Mouse (Mus musculus) left cerebral cortex, adult 18-20 months (tissue): ENCODE data around the gene Ttc21a. TPM values are rescaled to one million over a fixed set of nuclear protein-coding genes. Genes with fewer than 3 reads are reported as not detected.

Experiments used
- DNase-seq, 2 experiments: peaks; one replicate each; pipeline ENCODE4 v3.0.0; 2021 to 2022; ENCODE audit warnings: low spot score in 2 of 2, mixed read lengths in 1 of 2
- total RNA-seq, 2 experiments: library from RNA; stranded (reverse); gene quantifications; 2 replicates each; pipeline ENCODE4 v1.2.3; 2021

Ttc21a gene
- total RNA-seq, 2 experiments from 2014 or later, result 0.19 to 0.49 TPM

DNA sequence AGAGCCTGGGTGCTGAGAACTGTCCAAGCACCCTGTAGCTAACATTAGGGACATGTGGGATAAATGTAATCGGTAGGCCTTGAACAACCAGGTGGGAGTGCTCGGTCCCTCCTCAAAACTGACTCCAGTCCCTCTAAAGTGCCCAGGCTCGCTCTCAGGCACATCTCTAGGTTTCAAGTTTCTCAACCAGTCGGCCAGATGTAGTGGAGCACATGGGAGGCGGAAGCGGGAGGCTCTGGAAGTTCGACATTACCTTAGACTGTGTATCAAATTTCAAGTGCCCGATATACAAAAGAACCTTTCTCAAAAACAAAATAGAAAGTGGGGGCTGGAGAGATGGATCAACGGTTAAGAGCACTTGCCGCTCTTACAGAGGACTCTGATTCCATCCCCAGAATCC lies 2.2 kb downstream of the Ttc21a start:
- no peak for DNase-seq

DNA sequence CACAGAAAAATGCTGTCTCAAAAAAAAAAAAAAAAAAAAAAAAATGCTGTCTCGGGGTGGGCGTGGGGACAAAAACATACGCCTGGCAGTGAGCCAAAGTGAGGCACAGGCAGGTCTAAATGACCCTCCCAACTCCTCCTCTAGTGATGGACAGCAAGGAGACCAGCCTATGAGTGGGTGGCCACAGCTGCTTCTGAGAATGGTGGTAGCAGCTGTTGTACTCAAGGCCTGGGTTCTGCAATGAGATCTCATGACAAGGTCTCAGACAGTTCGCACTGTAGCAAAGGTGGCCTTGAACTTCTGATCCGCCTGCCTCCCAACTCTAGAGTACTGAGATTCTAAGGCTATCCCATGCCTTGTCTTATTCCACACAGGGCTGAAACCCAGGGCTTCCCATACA lies 4.0 kb downstream of the Ttc21a start:
- no peak for DNase-seq

DNA sequence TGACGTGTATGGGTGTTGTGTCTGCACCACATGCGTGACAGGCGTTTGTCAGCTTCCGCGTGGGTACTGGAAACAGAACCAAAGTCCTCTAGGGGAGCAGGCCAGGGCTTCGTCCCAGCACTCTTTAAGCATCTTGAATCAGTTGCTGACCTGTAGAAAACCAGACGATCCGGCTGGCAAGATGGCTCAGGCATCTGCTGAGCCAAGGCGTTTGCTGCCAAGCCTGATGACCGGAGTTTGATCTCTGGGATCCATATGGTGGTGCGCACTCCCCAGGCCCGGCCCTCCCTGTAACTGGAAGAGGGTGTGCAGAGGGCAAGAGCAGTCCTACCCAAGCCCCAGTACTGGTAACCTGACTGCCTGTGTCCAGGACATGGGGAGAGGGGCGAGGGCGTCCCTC lies 4.5 kb downstream of the Ttc21a start:
- DNase-seq, result no peak

DNA sequence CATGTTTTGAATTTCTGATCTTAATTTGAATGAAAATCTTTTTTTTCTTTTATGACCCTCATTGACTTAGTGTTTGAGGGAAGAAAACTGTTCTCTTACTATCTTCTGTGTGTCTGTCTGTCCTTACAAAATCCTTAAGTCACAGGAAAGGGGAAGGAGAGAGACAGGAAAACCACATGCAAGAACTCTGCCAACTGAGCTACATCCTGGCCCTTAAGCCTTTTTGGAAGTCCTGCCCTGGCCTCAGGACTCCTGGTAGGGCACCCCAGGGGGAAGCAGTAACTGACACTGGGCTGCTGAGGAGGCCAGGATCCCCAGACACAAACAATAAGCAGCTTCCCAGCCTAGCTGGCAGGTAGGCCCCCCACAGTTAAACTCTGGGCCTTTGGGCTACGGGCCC lies 5.9 kb downstream of the Ttc21a start:
- no peak for DNase-seq

DNA sequence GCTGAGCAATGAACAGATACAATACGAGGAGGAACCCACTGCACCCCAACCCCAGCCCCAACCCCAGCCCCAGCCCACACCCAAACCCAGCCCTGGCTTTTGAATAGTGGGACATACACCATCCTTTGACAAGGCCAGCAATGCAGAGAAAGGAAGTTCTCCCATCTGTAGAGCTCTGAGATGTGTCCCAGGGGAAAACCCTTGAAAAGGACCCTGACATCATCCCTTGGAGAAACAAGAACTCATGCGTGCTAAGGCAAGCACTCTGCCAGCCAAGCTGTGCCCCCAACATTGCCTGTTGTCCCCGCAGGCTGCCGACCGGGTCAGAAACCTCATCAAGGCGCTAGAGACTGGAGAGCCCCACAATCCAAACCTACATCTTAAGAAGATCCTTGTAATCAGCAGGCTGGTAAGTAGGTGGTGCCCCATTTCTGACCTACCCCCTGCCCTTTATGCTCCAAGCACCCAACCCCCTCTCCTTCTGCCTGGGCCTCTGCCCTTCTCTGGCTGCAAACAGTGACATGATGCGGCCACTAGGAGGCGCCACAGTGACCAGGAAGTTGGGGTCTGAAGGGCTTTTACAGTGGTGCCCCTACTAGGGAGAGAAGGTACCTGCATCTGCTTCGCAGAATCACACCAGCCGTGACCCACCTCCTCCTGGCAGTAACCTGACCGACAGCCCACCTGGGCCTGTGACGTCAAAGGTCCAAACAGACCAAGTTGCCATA lies 7.9 kb downstream of the Ttc21a start:
- DNase-seq, result no peak

DNA sequence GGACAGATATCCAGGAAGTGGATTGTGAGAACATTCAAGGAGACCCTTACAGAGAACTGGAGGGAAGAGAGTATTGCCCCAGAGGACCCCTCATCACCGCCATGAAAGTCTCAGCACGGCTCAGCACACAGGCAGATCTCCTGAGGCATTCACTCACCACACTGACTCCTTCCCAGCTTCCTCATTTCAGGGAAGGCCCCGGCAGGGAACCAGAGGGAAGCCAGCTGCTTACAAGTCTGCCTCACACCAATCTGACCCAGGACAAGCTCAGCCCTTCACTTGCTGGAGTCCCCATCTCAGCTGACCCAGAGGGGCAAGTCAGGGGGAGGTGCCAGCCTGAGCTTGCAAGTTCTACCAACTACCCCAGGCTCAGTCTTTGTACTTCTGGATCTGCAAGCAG lies 11.4 kb downstream of the Ttc21a start:
- no peak for DNase-seq

DNA sequence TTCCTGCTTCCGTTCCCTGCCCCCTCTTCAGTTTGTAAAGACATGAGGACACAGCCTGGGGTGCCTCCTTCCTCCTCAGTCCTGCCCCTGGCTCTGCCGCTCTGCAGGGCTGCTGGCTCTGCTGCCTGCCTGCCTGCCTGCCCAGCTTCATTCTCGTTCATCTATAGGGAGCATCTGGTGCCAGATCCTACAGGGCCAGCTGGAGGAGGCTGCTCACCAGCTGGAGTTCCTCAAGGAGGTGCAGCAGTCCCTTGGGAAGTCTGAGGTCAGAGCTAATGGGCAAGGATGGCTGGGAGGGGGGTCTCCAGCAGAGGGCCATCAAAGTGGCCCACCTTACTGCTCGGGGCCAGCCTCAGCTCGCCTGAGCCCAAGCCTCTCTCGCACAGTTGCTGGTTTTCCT lies 13.0 kb downstream of the Ttc21a start:
- DNase-seq, result no peak

DNA sequence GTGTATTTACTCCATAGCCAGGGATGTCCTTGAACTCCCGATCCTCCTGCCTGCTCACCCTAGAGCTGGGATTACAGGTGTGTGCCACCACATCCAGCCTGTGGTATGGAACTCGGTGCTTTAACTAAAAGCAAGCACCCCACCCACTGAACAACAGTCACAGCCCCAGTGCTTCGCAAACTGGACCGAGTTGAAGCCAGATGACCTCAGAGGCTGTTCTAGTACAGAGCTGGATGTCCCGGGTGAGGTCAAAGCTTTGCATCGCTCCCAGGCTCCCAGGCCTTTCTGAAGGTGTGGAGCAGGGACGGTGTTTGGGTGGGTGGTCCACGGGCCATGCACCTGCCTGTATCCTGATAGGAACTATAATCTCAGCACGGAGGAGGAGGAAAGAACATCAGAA lies 14.0 kb downstream of the Ttc21a start:
- no peak for DNase-seq

DNA sequence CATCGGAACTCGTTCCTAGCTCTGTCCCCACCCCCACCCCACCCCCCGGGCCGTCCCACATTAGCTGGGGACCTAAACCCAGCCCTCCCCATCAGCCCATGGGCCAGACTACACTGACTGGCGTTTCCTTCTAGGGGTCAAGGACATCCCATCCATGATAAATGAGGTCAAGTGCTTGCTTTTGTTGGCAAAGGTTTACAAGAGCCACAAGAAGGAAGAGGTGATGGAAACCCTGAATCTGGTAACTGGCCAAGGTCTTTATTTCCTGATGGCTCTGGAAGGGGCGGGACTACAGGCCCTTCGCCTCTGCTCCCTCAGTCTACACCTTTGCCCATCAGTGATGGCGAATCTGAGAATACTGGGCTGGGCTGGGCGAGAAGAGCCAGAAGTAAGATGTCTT lies 21.4 kb downstream of the Ttc21a start:
- DNase-seq, result no peak

DNA sequence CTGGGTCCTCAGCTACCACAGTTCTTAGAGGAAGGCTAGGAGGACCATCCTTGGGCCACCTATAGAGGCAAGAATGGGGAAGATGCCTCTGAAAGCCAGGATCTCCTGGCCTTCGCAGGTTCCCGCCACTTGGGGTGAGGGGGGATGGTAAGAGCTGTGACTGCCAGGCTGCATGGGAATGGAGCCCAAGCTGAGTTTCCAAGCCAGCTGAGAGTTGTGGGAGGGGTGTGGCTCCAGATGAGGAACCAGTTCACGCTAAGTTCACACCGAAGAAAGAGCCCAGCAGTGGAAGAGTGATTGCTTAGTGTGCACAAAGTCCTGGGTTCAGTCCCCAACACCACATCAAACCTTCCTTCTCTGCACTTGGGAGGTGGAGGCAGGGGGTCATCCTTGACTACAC lies 24.8 kb downstream of the Ttc21a start:
- no peak for DNase-seq

DNA sequence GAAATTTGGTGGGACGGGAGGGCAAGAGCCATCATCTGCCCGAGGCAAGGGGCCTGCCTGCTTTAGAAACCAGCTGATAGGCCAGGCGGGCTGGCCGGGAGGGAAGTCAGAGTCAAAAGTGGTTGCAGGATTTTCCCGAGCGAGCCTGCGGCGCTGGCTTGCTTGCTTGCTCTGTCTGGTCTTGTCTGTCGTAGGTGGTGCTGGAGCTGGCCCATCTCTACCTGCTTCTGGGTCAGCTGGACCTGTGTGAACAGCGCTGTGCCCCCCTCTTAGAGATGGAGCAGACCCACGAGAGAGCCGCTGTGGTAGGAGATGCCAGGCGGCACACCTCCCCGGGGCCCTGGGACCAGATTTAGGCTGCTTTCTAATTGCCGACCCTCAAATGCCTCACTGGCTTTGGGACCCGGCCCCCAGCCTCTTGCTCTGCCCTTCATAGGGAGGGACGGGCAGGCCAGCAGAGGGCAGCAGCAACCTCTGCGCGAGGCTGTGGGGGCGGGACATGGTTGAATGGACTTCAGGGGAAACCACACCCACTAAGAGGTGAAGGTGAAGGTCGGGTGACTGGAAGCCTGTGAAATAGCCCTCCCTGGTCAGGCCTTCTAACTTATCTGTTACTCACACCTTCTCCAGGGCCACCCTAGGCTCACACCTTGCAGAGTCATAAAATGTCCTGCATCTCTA lies 25.7 kb downstream of the Ttc21a start:
- DNase-seq, result no peak

DNA sequence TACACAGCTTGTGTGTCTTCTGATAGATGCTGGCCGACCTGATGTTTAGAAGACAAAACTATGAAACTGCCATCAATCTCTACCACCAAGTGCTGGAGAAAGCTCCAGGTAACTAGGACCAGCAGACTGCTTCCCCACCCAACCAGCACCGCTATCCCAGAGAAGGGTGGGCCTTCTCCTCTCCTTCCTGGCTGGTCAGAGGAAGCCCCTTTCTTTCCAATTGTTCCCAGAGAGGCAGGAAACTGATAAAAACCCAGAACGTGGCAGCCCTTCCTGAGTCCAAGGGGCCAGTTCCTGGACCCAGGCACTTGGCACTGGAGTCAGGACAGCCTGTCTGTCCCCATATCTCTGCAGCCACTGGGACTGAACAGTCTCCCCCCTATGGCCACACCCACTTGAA lies 26.8 kb downstream of the Ttc21a start:
- no peak for DNase-seq

DNA sequence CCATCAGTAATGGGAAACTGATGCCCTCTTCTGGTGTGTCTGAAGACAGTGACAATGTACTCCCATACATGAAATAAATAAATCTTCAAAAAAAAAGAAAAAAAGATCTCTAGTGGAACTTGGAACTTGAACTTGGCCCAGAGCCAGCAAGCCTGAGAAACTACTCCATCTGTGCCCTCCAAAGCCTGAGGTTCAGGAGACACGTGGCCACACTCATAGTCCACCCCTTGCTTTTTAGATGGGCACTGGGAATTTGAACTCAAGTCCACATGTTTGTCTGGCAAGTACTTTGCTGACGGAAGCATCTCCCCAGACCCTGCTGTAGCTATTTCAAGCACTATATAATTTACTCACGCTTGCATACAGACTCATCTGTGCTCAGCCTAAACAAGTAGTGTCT lies 27.8 kb downstream of the Ttc21a start:
- no peak for DNase-seq

DNA sequence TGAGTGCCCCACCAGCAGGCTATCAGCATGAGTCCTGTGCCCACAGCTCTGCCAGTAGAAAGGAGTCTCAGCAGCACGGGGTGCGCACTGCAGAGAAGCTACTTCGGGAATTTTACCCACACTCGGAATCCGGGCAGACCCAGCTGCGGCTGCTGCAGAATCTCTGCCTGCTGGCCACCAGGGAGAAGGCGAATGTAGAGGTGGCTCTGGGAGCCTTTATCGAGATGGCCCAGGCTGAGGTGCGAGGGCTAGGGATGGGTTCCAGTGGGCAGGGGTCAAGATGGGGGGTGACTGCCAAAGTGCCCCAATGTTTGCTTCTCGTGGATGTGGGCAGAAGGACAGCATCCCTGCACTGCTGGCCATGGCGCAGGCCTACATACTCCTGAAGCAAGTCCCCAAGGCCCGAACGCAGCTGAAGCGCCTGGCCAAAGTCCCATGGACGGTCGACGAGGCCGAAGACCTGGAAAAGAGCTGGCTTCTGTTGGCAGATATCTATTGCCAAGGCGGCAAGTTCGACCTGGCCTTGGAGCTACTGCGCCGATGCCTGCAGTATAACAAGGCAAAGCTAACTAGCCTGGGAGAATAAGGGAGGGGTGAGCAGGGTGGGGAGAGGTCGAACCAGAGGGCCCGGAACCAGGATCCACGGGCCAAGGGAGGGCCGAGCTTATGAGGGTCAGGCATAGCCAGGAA lies 29.0 kb downstream of the Ttc21a start:
- no peak for DNase-seq

DNA sequence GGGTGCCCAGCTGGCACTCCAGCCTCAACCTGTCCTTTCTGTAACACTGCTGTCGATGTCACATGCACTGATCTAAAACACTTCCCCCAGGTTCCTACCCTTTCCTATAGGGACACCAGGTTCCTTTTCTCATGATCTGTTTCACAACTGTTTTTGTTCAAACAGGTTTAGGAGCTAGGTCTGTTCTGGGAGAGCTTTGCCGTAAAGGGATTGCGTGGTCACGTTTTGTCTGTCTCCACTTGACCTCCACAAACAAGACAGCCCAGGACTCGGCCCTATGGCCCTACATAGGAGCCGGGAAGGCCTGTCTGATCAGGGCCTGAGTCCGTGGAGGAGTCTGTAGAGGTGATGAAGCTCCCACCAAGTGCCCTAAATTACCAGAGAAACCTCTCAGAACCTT lies 32.4 kb downstream of the Ttc21a start:
- no peak for DNase-seq

DNA sequence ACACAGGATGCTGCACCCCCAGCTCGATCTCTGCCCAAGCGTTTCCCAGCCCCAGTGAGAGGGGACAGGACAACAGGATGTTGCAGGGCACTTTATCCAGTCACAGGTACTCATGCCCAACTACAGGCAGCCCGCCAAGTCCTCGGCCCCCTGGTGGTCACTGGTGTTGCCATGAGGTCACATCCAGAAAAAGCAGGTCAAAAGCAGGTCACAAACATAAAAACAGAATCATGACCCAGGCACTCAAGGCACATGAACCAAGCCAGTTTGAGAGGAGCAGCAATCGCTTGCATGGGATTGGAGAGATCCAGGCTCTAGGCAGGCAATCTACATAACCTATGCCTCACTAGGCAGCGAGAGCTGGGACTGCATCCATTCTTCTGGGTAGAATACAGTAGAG lies 32.8 kb downstream of the Ttc21a start:
- no peak for DNase-seq

DNA sequence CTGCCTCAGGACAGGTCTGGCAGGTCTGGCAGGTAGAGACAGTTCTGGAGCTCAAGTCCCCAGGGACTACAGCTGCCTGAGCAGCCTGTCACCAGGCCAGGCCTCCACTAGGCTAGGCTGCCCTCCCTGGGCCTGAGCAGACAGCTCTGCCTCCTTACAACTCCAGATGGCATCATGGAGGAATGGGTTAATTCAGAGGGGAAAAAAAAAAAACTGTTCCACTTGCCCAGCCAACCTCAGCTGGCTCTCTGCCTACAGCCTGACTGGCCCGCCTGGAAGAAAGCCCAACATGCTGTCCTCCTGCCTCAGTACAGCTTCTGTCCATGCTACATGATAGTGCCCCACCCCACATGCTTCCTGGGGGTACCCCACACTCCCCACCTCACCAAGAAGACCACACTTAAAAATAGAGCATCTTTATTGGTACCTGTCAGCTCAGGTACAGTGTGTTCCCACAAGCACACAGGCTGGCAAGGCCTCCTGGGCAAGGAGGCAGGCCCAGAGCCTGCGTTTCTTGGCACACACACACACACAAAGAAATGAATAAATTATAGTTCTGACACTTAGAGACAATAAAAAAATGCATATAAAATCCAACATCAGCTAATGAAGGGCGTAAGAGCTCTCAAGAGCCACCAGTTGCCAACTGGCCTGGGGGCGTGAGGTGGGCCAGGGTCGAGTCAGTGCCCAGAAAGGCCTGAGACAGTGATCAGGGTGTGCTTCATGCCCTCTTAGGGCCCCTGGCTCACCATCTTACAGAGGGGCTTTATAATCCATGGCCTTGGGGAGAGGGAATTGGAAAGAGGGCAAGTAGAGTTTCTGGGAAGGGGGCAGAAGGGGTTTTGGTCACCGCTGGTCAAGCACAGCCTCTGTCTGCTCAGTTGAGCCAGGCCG lies 33.6 kb downstream of the Ttc21a start:
- peak in 1 of 2 experiments; percentile 68 for DNase-seq

DNA sequence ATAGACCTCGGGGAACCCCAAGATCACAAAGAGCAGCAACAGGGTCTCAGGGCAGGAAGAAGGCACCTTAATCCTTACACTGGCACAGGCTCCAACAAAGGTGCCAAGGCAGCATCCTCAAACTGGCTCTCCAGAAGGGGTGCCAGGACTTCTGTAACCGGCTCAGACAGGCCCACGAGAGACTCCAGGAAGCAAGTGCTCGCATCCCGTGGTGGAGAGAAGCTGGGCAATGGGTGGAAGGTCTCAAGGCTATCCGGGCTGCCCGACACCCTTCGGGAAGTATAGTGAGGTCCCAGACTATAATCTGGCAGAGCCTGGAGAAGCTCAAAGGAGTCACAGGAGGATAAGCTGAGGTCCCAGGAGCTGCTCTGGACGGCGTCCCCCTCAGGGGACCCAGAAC lies 34.8 kb downstream of the Ttc21a start:
- no peak for DNase-seq

DNA sequence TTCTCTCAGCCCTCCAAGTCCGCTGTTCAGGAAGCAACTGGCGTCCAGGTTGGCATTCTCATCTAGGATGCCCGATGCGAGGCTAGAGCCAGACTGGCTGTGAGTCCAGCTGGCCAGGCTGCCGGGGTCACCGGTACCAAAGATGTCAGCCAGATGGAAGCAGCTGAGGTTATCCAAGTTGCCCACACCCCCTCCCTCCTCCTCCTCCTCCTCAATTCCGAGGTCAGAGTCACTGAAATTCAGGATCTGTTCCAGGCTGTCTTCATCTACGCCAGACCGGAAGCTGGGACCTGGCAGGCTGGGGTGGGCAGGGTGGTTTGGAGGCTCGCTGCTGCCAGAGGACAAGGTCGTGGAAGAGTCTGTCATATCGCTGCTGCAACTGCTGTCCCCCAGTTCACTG lies 35.2 kb downstream of the Ttc21a start:
- no peak for DNase-seq

DNA sequence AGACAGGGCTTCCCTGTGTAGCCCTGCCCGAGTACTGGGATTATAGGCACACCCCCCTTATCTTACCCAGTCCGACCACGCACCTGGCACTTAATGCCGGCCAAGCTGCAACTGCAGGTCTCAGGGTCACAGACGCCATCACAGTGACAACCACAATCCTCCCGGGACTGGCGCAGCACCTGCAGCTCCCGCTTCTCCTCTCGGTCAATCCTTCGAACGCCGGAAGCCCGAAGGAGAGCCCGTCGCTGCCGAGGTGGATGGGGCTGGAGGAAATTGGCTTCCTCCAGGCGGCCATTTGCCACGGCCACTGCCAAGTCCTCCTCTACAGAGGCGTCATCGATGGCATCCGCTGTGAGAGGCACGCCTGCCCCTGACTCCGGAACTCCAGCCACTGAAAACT lies 35.9 kb downstream of the Ttc21a start:
- DNase-seq, result no peak

DNA sequence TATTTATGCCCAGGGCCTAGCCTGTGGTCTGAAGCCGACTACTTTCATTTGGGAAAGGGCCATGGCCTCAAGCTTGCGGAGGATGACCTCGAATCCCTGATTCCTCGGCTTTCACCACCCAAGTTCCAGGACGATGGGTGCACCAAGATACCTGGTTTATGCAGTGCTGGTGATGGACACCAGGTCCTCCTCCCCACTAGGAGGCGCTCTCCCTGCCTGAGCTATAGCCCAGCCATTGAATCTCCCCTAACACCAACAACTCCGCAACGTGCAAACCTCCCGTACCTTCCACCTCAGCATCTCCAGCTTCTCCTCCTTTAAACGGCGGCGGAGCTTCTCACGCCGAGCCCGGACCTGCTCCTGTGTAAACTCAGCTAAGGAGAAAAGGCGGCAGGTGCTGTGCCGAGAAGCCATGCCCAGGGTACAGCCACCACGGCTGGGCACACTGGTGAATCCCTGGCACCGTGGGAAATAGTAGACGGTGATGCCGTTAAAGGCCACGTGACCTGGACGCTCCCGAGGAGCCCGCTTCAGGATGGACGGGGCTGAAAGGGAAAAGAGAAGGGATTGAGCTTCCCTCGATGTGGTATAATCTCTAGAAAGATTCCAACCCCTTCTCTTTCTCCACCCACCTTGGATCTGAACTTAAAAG lies 36.6 kb downstream of the Ttc21a start:
- no peak for DNase-seq
